Mouse (Mus musculus) lung, adult 2 months (tissue): ENCODE data around the gene Plpp2.

Experiments used
- CTCF ChIP-seq: fragments of 200-500 bp; IDR thresholded peaks from 2 replicates; pipeline ENCODE4 v1.5.1; 2011; ENCODE audit warnings: mild to moderate bottlenecking, low read length, control low read depth; ENCODE audit not compliant: insufficient read depth
- POLR2A ChIP-seq: fragments of 200-500 bp; IDR thresholded peaks from 2 replicates; pipeline ENCODE4 v1.6.1; 2011; ENCODE audit warnings: low read depth, mild to moderate bottlenecking, control low read depth, low read length, borderline replicate concordance; ENCODE audit errors: extremely low read depth

GRCm38 (mm10) chr10:79548546-79548945 is 14.9 kb upstream of the Plpp2 start:
- TF ChIP-seq POLR2A (no peak), CTCF (no peak)
